Mouse (Mus musculus): ENCODE measurements around the gene Gm14403. TPM values are rescaled to one million over a fixed set of nuclear protein-coding genes. Genes with fewer than 3 reads are reported as not detected.
"Not testable (repeated sequence)": the region's sequence is repeated elsewhere in the genome, so short reads cannot be mapped to it uniquely, and the experiment has no call there.

Gene Gm14403
- polyA plus RNA-seq, 1 experiment = not detected

DNA sequence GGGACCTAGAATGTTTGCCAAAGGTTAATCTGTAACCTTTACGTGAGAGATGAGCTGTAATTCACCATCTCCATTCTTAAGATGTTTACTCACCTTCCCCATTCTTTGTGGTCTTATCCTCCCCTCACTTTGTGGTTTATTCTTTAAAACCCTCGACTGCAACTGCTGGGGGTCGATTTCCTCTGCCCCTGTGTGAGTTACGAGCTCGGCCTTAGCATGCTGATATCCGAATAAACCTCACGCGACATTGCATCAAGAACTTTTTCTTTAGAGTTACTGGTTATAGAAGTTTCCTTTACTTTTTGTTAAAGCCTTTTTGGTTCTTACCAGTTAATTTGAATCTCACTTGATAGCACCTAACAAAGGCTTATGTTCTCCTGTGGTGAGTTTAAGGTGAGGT is 22.0 kb downstream of the Gm14403 start:
- Histone ChIP-seq H3K4me3 (replicated peaks) (no peak overlapping the region), H3K27me3 (replicated peaks) (no peaks in the 10 kb centered on the region), H3K36me3 (replicated peaks; ENCODE audit: low read length) (no peaks in the 10 kb centered on the region), H3K9me3 (peaks cover 59% of the 10 kb centered on the region), H3K4me1 (no peaks in the 10 kb centered on the region)
- TF ChIP-seq FLI1 (IDR thresholded peaks at IDR 0.05; ENCODE audit: low read length) (no peak), GATA1 (IDR thresholded peaks at IDR 0.05; ENCODE audit: borderline replicate concordance, low read length) (no peak)

DNA sequence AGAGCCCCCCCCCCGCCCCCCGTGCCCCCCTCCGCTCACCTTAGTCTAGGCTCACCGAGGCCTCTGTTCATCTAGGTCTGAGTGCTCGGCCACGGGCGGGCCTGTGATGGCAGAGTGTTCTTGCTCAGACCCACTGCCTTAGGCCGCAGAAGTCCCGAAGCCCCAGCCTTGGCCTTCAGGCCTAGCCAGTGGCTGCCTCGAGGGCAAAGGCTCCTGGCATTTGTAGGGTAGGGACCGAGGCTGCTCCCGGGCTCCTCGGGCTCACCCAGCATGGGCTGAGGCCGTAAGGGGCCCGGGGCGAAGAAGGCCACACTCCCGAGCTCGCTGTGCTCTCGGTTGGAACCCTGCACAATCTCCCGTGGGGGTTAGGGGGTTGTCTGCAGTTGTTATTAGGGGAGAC is 25.0 kb downstream of the Gm14403 start:
- no peaks in the 10 kb centered on the region for H3K4me1 ChIP-seq
- no peak for TF ChIP-seq GATA1 (IDR thresholded peaks at IDR 0.05; ENCODE audit: borderline replicate concordance, low read length)
- TF ChIP-seq FLI1 (IDR thresholded peaks at IDR 0.05; ENCODE audit: low read length) = no peak
- H3K27me3 ChIP-seq (replicated peaks) = no peaks in the 10 kb centered on the region
- H3K4me3 ChIP-seq (replicated peaks) = no peak overlapping the region
- H3K36me3 ChIP-seq (replicated peaks; ENCODE audit: low read length) = no peaks in the 10 kb centered on the region
- H3K9me3 ChIP-seq = peaks cover 57% of the 10 kb centered on the region

DNA sequence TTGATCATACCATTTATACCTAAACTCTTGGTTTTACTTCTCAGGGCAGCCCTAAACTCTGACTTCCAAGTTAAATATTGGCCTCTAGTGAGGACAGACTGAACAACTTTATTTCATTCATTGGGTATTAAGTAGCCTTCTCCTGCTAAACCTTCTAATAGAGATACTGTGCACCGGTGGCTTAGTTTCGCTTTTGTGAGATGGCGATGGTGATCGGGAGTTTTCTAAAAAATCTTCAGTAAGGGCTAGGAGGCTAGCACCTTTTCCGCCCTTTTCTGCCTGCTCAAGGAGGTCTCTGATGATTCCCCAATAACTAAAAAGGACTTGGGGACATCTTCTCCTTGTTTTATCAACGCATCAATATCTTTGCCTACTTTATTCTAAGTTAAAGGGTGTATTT is 25.7 kb downstream of the Gm14403 start:
- not testable (repeated sequence) for H3K36me3 ChIP-seq (replicated peaks; ENCODE audit: low read length); H3K4me1 ChIP-seq; H3K27me3 ChIP-seq (replicated peaks); H3K4me3 ChIP-seq (replicated peaks)
- peaks cover 51% of the 10 kb centered on the region for H3K9me3 ChIP-seq

DNA sequence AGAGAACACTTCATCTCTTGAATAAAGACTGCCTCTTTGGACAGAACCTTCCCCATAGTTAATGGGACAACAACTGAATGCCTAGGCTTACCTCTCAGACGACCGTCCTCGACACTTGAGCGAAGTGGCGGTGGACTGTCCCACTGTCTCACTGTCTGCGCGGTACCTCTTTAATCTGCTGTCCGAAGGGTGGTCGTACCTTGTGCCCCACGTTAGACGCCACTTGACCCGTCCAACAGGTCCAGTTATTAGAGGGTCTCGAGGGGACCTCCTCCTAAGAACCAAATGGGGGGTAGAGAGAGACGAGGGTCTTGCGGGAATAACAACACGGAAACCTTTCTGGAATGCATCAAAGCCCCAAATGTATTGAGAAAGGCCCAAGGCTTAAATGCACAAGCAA is 26.2 kb downstream of the Gm14403 start:
- not testable (repeated sequence) for H3K36me3 ChIP-seq (replicated peaks; ENCODE audit: low read length); H3K27me3 ChIP-seq (replicated peaks); H3K4me1 ChIP-seq
- Histone ChIP-seq H3K4me3 (replicated peaks) (peak overlapping the region; percentile 66), H3K9me3 (peaks cover 47% of the 10 kb centered on the region)

DNA sequence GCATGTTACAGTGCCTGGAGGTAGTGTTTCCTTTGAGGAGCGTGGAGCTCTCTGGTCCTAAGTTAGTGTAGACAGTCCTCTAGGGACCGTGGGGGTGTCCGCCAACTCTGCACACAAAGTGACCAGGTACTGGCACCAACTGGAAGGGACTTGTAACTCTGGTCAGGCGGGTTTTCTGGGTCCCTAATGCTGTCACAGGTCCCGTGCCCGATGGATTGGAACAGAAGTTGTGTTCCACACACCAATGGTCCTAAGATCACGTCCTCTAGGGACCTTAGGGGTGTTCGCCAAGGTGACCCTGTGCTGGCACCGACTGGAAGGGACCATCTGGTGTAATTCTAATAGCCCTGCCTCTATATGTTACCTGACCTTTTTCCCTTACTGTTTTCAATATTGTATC is 37.9 kb downstream of the Gm14403 start:
- Histone ChIP-seq H3K4me3 (replicated peaks) (peak overlapping the region; percentile 44), H3K36me3 (replicated peaks; ENCODE audit: low read length) (no peaks in the 10 kb centered on the region), H3K9me3 (peaks cover 32% of the 10 kb centered on the region), H3K4me1 (no peaks in the 10 kb centered on the region), H3K27me3 (replicated peaks) (no peaks in the 10 kb centered on the region)
- TF ChIP-seq FLI1 (IDR thresholded peaks at IDR 0.05; ENCODE audit: low read length) (no peak), GATA1 (IDR thresholded peaks at IDR 0.05; ENCODE audit: borderline replicate concordance, low read length) (no peak)

DNA sequence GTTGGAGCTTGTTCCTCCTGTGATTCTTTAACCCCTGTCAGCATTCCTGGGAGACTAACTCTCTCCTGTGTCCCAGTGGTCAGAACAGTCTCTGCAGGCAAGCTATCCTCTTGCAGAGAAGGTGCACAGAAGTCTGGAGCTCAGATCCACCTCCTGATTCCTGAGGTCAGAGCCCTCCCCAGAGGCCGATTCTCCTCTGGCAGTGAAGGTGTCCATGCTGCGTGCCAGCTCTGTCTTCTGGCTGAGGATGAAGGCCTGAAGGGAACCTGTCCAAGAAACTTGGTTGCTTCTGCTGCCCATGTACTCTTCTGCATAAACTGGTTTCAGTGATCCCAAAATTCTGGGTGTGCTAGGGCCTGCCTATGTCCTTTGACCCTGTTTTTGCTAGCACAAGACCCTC is 39.1 kb downstream of the Gm14403 start:
- not testable (repeated sequence) for H3K4me1 ChIP-seq; H3K4me3 ChIP-seq (replicated peaks); H3K27me3 ChIP-seq (replicated peaks); H3K36me3 ChIP-seq (replicated peaks; ENCODE audit: low read length)
- H3K9me3 ChIP-seq = peaks cover 32% of the 10 kb centered on the region

DNA sequence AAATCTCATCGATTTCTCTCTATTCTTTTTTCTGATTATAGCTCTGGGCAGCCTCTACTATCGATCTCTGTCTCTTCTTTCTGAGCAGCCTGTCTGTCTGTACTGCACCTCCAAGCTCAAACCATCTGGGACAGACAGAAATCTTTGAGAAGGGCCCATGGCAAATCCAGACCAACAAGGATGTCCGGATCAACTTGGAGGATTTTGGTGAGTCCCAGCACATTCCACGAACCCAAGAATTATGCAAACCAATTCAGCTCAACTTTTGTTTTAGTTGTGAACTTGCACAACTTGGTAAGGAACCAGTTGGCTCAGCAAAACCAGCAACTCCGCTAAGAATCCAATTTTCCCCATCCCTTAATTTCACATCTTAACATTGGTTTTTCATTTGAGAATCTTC is 39.7 kb downstream of the Gm14403 start:
- not testable (repeated sequence) for H3K4me1 ChIP-seq; H3K36me3 ChIP-seq (replicated peaks; ENCODE audit: low read length); H3K4me3 ChIP-seq (replicated peaks); H3K27me3 ChIP-seq (replicated peaks)
- peaks cover 32% of the 10 kb centered on the region for H3K9me3 ChIP-seq

DNA sequence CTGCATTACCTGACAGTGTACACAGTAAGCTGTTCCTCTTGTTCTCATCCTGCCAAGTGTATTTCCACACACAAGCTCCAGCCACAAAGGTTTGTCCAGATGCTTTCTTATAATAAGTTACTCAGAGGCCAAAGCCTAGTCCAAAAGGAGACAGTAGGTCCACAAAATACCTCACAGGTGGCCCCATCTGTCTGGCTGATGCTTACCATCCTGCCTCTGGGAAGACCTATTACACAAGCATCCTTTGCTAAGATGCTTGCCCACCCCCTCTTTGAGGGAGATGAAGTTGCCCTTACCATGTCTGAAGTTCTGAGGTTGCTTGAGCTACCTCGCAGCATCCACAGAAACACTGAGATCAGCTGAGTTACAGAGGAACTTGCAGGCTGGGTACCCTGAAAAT is 57.2 kb downstream of the Gm14403 start:
- not testable (repeated sequence) for H3K36me3 ChIP-seq (replicated peaks; ENCODE audit: low read length); H3K27me3 ChIP-seq (replicated peaks); H3K4me3 ChIP-seq (replicated peaks); H3K4me1 ChIP-seq; H3K9me3 ChIP-seq

Other genes with a start within 250 kb of the Gm14403 start
- not detected in 2 replicates for gene Gm14409, start 231.2 kb upstream of the Gm14403 start, polyA plus RNA-seq (2012; ENCODE audit: insufficient read depth, low replicate concordance)
- gene Gm14412, start 173.9 kb upstream of the Gm14403 start, polyA plus RNA-seq (2012; ENCODE audit: insufficient read depth, low replicate concordance) = not detected in 2 replicates
- gene Gm14418, start 99.9 kb upstream of the Gm14403 start, polyA plus RNA-seq (2012; ENCODE audit: insufficient read depth, low replicate concordance) = not detected in 2 replicates
- 0.48 TPM in 1 of 2 replicates, not detected in the other for gene Zfp970, start 33.5 kb upstream of the Gm14403 start, polyA plus RNA-seq (2012; ENCODE audit: insufficient read depth, low replicate concordance)
- gene Gm14406, start 80.0 kb downstream of the Gm14403 start, polyA plus RNA-seq (2012; ENCODE audit: insufficient read depth, low replicate concordance) = not detected in 2 replicates

All from megakaryocyte, embryonic 14.5 days (primary cell).